Mouse (Mus musculus) right cerebral cortex, adult 18-20 months (tissue): ENCODE data around the gene Gabarapl2.

Experiments
- DNase-seq: peaks from one replicate; pipeline ENCODE4 v3.0.0; 2022; ENCODE audit warnings: mixed read lengths

The Gabarapl2 gene

GRCm38 (mm10) chr8:111940171-111941100 lies at the start of gene Gabarapl2:
Gene Gabarapl2, plus strand, starts transcription at chr8:111940703.
- peak; percentile 99 for DNase-seq

GRCm38 (mm10) chr8:111890911-111891303 lies 49.6 kb upstream of the Gabarapl2 start:
- no peak for DNase-seq

GRCm38 (mm10) chr8:111891983-111892382 lies 48.5 kb upstream of the Gabarapl2 start:
- DNase-seq, result no peak

- DNase-seq, result no peak
These were observed 47.9 kb upstream of the Gabarapl2 start for GRCm38 (mm10) chr8:111892615-111893014.

- DNase-seq, result no peak
These were observed 45.5 kb upstream of the Gabarapl2 start for GRCm38 (mm10) chr8:111894955-111895354.

- DNase-seq, result no peak
These were observed 41.9 kb upstream of the Gabarapl2 start for GRCm38 (mm10) chr8:111898586-111898985.

GRCm38 (mm10) chr8:111902080-111902479 lies 38.4 kb upstream of the Gabarapl2 start:
- DNase-seq, result no peak

- DNase-seq, result no peak
These were observed 34.9 kb upstream of the Gabarapl2 start for GRCm38 (mm10) chr8:111905500-111906121.

- DNase-seq, result no peak
These were observed 30.7 kb upstream of the Gabarapl2 start, which contains the start of gene Chst5 for GRCm38 (mm10) chr8:111909621-111910450. Gene Chst5, minus strand, starts transcription at chr8:111910447.

- DNase-seq, result peak; percentile 56
These were observed 28.9 kb upstream of the Gabarapl2 start for GRCm38 (mm10) chr8:111911572-111911971.

- no peak for DNase-seq
These were observed 27.6 kb upstream of the Gabarapl2 start for GRCm38 (mm10) chr8:111912860-111913432.

- no peak for DNase-seq
These were observed 20.8 kb upstream of the Gabarapl2 start for GRCm38 (mm10) chr8:111919663-111920062.

GRCm38 (mm10) chr8:111920971-111921370 lies 19.5 kb upstream of the Gabarapl2 start:
- no peak for DNase-seq

- peak; percentile 57 for DNase-seq
These were observed 17.1 kb upstream of the Gabarapl2 start for GRCm38 (mm10) chr8:111923383-111923804.

GRCm38 (mm10) chr8:111924976-111925375 lies 15.5 kb upstream of the Gabarapl2 start:
- no peak for DNase-seq

- DNase-seq, result no peak
These were observed 10.7 kb upstream of the Gabarapl2 start for GRCm38 (mm10) chr8:111929648-111930344.

- DNase-seq, result no peak
These were observed 8.8 kb upstream of the Gabarapl2 start for GRCm38 (mm10) chr8:111931721-111932120.

- DNase-seq, result no peak
These were observed 7.7 kb upstream of the Gabarapl2 start for GRCm38 (mm10) chr8:111932580-111933336.

- DNase-seq, result peak; percentile 95
These were observed 7.0 kb upstream of the Gabarapl2 start, which contains the start of gene Tmem231 for GRCm38 (mm10) chr8:111933348-111934076. Gene Tmem231, minus strand, starts transcription at chr8:111933881.

GRCm38 (mm10) chr8:111934201-111934600 lies 6.3 kb upstream of the Gabarapl2 start:
- DNase-seq, result no peak
